Comparison of ENCODE assay signal across 12 mouse cellular contexts in genomic region chr8:88694291-88694690, GRCm38 (mm10). TPM values are rescaled to one million over a fixed set of nuclear protein-coding genes. Genes with fewer than 3 reads are reported as not detected.
DNase-seq lines count a peak whose midpoint lies in the region; ATAC-seq lines count a peak whose summit lies in the region.
"Had no signal": no experiment of that assay in that cellular context is flagged by ENCODE, and none has a peak within 500 bp of the region (broad histone marks: within the 10 kb centered on the region; RNA-seq: fewer than 3 reads in every experiment).

No protein-coding gene starts in this region.

- no peak for ATAC-seq in cerebellum, adult (ENCODE audit: insufficient number of reproducible peaks, low FRiP score, low TSS enrichment)
- ATAC-seq in megakaryocyte progenitor cell, adult 5-6 weeks (replicated peaks; ENCODE audit: poor library complexity) = peak; percentile 51

- peak; percentile 21 for DNase-seq in cerebellum, adult 9-10 months
- peak; percentile 19 for DNase-seq in c-Kit-positive CD71-negative TER-119-negative erythroid progenitor cells, embryonic 14.5 days (ENCODE audit: low read depth)
- DNase-seq in thymus, postnatal 0 days (ENCODE audit: low spot score) = peak; percentile 80
- no peak for DNase-seq in urinary bladder, adult 18-20 months (ENCODE audit: low spot score in 2 of 2)
- DNase-seq in cerebellum, postnatal 10 days = no peak
- no peak for DNase-seq in left cerebral cortex, adult 18-20 months (ENCODE audit: low spot score in 2 of 2)
- DNase-seq: kidney, adult 9 months; left cerebral cortex, postnatal 4 days had no signal

RNA-seq across cellular contexts. Expression of gene Cyld, which starts 2.5 kb away (rescaled TPM):
- 26.3 and 29.2 TPM in 2 replicates for total RNA-seq in megakaryocyte progenitor cell, adult 5-6 weeks (2015)
- total RNA-seq in megakaryocyte progenitor cell, adult 5-6 weeks (2017) = 29.9 and 41.3 TPM in 2 replicates
- polyA plus RNA-seq in thymus, postnatal 0 days (2015; fragmentation: Nextera tagmentation; extraction: Ambion mirVana) = 24.8 and 28.0 TPM in 2 replicates
- 100 to 1,000 TPM; 116 to 120 TPM for total RNA-seq in left cerebral cortex, adult 18-20 months (2021)

RNA-seq across cellular contexts. Expression of gene Nod2, which starts 47.2 kb away (rescaled TPM):
- total RNA-seq in megakaryocyte progenitor cell, adult 5-6 weeks (2015) = 0.05 and 0.52 TPM in 2 replicates
- total RNA-seq in megakaryocyte progenitor cell, adult 5-6 weeks (2017) = 0.17 and 0.34 TPM in 2 replicates
- polyA plus RNA-seq in thymus, postnatal 0 days (2015; fragmentation: Nextera tagmentation; extraction: Ambion mirVana) = 0.21 and 0.22 TPM in 2 replicates
- total RNA-seq in left cerebral cortex, adult 18-20 months (2021) = under 1 TPM; 0.45 to 0.79 TPM
- polyA plus RNA-seq: heart, embryonic 14.5 days; hindbrain, embryonic 15.5 days had no signal

RNA-seq across cellular contexts. Expression of gene Snx20, which starts 58.4 kb away (rescaled TPM):
- total RNA-seq in megakaryocyte progenitor cell, adult 5-6 weeks (2015) = 14.2 and 17.2 TPM in 2 replicates
- 12.5 and 18.7 TPM in 2 replicates for total RNA-seq in megakaryocyte progenitor cell, adult 5-6 weeks (2017)
- 14.2 and 14.5 TPM in 2 replicates for polyA plus RNA-seq in thymus, postnatal 0 days (2015; fragmentation: Nextera tagmentation; extraction: Ambion mirVana)
- 1 to 10 TPM; 1.2 to 2.3 TPM for total RNA-seq in left cerebral cortex, adult 18-20 months (2021)

Comparison
In these comparisons a context has a peak if more than half of its experiments do, and no peak if none do; other contexts are left out.
1. DNase-seq: peak in cerebellum, adult 9-10 months (single experiment), c-Kit-positive CD71-negative TER-119-negative erythroid progenitor cells, embryonic 14.5 days (single experiment) and thymus, postnatal 0 days (single experiment); none in urinary bladder, adult 18-20 months (0 of 2), cerebellum, postnatal 10 days (0 of 2) and left cerebral cortex, adult 18-20 months (0 of 2).
2. RNA of gene Snx20, which starts 58.4 kb away (total RNA-seq): 12.5 to 18.7 TPM in megakaryocyte progenitor cell, adult 5-6 weeks; 1.2 to 2.3 TPM in left cerebral cortex, adult 18-20 months; every median in the first group is over 4 times any median in the second.